Mouse (Mus musculus): ENCODE measurements around the gene Jhy.

Jhy gene

GRCm38 (mm10) chr9:40927351-40927980 is 36.5 kb downstream of the Jhy start:
- no peak for DNase-seq (ENCODE audit: low read depth, low spot score)

GRCm38 (mm10) chr9:40917871-40918613 is 45.9 kb downstream of the Jhy start:
- no peak for DNase-seq (ENCODE audit: low read depth, low spot score)

DNA sequence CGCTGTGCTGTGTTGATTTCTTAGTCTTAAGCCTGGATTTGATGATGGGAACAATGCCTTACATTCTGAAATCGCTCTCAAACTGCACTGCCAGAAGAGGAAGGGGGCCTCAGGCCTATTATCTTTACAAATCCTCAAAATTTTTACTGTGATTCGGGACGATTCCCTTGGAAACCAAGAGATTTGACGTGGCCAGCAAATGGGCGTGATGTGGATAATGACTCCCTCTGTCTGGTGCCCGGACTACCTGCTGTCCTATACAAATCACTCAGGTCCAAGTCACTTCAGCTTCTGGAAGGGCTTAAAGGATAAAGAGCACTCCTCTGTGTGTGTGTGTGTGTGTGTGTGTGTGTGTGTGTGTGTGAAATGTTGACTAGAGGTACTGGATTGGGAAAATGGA is 55.0 kb downstream of the Jhy start:
- DNase-seq (ENCODE audit: low read depth, low spot score) = no peak

GRCm38 (mm10) chr9:40908411-40908810 is 55.5 kb downstream of the Jhy start:
- DNase-seq (ENCODE audit: low read depth, low spot score) = no peak

DNA sequence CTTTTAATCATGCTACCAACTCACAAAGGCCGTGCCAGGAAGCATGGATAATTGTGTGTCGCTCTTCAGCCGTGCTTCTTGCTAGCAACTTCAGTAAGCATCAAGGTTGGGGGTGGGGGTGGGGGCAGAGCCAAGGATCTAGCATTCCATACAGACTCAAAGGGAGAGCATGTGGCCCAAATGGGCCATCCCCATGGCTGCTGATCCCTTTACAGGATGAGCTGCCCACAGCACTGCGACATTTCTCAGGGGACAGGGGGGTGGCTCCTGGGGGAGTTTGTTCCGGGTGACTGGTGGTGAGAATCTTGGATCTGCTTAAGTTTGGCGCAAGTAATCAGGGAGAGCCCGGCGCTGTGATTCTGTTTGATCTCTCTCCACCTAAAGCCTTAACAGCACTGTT is 56.5 kb downstream of the Jhy start:
- DNase-seq (ENCODE audit: low read depth, low spot score) = no peak

GRCm38 (mm10) chr9:40892456-40892855 is 71.5 kb downstream of the Jhy start:
- no peak for DNase-seq (ENCODE audit: low read depth, low spot score)

- DNase-seq (ENCODE audit: low read depth, low spot score) = no peak
These were observed 74.5 kb downstream of the Jhy start for GRCm38 (mm10) chr9:40889389-40889788.

DNA sequence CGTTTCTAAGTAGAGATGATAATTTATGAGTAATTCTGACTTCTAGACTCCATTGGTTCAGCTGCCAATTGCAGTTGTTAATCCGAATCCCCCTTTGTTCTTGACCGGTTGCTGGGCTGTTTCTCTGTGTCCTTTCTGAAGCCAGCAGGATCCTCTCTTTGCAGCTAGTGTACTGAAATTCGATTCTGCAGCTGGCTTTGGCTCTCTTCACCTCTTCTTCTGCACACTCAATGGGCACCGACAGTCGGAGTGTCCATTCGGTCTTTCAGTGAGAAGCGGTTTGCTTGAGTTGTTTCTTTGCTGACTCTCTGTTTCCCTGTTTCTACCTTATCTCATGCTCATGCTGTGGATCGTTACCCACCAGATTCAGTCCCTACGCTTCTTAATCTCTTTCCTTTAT is 78.2 kb downstream of the Jhy start:
- DNase-seq (ENCODE audit: low read depth, low spot score) = no peak

DNA sequence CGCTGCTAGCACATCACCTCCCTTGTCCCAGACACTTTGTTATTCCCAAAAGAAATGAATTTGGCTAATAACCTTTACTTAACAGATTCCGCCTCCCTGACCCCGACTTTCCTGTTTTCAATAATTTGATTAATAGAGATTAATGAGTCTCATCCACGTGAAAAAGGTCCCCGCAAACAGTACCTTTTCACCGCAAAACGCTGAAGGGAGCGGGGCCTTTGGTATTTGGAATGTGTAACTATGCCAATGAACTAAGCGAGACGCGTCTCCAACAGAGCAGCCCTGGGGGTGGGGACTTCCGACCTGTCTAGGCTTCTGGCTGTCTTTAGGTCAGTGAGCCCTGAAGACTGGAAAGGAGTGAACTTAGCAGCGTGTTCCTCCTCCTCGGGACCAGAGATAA is 84.9 kb downstream of the Jhy start:
- peak; percentile 54 for DNase-seq (ENCODE audit: low read depth, low spot score)

DNA sequence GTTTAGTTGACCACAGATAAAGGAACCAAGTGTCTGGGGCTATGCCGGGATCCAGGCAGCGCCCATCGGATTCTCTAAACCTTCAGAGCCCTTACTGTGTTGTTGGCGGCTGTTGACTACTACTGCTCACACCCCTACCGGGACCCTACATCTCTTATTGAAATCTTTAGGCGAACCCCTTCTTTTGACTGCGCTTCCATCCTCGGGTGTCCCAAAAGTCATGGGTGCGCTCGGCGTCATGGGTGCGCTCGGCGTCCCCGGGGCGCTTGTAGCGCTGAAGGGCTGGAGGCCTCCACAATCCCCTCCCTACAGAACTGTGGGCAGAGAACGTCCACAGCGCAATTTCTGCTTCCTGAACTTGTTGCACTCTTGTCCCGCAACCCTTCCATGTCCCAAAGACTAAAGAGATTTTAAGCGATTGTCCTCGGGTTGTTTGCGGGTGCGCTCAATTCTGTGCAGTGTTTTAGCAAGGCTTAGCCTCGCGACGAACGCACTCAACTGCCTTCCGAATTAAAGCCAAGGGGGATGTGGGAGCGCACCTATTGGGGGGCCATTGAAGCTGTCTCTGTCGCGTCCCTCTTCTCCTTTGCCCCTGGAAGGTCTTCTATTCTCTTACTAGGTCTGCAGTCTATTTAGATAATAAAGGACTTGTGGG is 85.5 kb downstream of the Jhy start:
- DNase-seq (ENCODE audit: low read depth, low spot score) = peak; percentile 21

- DNase-seq (ENCODE audit: low read depth, low spot score) = peak; percentile 23
These were observed 86.1 kb downstream of the Jhy start for GRCm38 (mm10) chr9:40877881-40878235.

DNA sequence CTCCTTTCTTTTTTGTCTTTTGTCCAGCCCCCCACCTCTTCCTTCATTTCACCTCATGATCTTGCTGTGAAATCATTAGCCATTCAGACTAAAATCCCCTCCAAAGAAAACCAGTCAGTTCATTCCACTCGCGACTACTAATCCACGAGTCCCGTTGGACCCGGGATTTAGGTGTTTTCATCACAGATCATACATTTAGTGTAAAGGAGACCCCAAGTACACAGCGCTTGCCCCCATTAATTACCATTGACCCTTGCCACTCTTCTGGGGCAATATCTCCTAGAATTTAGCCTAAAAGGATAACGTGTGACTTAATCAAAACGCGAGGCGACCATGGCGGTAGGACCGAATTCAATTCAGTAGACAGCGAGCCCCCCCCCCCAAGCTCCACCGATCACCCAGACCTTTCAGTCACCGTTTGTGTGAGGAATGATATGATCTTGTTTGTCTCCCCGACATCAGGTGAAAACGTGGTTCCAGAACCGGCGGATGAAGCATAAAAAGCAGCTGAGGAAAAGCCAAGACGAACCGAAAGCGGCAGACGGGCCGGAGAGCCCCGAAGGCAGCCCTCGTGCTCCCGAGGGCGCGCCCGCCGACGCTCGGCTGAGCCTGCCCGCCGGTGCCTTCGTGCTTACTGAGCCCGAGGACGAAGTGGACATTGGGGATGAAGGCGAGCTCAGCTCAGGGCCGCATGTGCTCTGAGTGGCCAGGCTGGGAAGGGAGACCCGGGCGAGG is 86.6 kb downstream of the Jhy start:
- no peak for DNase-seq (ENCODE audit: low read depth, low spot score)

GRCm38 (mm10) chr9:40876693-40877092 is 87.2 kb downstream of the Jhy start:
- no peak for DNase-seq (ENCODE audit: low read depth, low spot score)

DNA sequence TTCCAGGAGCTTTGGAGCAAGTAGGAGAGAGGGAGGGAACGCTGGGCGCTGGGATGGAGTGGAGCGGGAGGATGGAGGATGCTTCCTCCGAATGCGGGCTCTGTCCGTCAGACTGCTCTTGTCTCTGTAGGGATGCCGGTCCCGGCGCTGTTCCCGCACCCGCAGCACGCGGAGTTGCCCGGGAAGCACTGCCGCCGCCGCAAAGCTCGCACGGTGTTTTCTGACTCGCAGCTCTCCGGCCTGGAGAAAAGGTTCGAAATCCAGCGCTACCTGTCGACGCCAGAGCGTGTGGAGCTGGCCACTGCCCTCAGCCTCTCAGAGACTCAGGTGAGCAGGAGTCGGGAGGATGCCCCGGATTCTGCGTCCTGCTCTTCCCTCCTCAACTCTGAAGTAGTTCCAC is 87.8 kb downstream of the Jhy start:
- DNase-seq (ENCODE audit: low read depth, low spot score) = peak; percentile 13

DNA sequence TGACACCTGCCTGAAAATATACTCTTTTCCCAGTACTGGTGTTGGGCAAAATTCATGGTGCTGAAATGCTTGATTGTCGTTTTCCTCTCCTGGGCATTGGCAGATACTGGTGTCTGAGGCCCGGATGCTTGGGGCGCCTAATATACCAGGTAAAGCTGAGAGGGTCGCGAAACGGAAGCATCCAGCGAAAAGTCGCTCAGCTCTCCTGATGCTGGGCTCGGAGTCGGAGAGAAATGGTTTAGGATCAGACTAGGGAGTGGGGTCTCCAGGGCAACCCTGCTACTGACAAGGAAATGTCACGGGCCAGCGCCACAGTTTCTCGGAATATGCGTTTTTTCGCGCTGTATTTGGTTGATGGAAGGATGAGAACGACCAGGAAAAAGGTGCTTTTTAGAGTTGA is 88.5 kb downstream of the Jhy start:
- no peak for DNase-seq (ENCODE audit: low read depth, low spot score)

- no peak for DNase-seq (ENCODE audit: low read depth, low spot score)
These were observed 89.0 kb downstream of the Jhy start for GRCm38 (mm10) chr9:40874961-40875360.

DNA sequence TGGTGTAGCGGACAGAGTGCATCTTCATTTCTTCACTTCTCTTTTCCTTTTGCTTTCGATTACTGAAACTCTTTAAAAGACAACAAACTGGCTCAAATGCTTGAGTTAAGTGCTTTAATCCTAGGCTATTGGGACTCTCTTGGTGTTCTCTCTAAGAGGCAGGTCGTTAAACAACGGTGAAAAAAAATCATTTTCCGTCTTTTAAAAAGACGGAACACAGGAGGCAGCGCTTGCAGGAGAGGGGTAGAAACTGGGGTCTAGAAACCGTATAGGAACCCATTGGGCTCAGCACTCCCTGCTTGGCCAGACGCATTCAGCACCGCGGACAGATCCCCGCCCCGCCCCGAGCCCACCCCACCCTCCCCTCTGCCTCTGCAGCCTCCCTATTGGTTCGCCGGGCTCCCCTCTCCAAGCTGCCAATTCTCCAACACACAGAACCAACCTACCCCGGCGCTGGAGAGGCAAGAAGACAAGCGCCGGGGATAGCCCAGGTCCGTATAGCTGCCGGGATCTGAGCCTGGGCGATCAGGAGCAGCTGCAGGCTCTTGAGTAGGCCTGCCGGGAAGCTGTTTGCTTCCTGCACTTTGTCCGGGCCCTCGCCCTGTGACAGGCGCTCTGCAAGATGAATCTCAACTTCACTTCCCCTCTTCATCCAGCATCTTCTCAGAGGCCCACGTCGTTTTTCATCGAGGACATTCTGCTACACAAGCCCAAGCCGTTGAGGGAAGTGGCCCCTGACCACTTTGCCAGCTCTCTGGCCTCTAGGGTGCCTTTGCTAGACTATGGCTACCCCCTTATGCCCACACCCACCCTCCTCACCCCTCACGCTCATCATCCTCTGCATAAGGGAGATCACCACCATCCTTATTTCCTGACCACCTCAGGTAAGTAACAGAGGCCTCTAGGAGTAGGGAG is 90.1 kb downstream of the Jhy start, which contains the start of gene Bsx:
Gene Bsx (plus strand): TSS at position 572 of the 915 bp plus-strand sequence.
- DNase-seq (ENCODE audit: low read depth, low spot score) = peak; percentile 81

- peak; percentile 63 for DNase-seq (ENCODE audit: low read depth, low spot score)
These were observed 91.8 kb downstream of the Jhy start for GRCm38 (mm10) chr9:40872156-40872478.

DNA sequence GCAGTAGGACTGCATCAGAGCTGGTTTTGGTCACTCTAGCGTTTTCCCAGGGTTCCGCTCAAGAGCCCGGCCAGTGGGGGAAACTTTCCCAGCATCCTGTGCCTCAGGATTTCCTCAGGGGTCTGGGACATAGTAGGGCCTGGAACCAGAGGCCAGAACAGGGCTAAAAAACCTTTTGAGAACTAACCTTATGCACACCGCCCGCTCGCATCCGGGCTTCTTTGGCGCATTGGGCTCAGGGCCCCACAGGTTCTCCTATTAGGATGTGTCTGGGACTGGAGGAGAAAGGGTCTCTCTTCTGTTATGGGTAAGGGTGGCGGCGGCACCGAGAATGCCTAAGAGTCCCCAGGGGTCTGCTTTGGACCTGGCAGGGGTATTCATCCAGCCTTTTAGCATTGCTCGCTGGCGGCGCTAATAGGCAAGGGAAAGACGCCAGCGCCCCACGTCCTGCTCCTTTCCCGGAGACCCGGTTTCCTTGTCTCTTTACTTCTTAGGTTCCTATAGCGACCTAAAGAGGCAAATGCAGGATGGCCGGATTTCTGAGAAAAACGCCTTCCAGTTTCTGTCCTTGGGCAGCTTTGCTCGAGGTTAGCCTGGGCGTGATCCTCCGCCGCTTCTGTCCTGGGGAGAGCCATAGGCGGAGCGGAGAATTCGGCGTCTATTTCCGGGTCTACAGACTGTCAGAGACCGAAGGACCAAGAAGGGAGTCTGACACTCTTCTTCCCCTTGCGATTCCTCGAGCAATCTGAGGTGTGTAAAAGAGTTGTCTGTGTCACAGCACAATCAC is 92.4 kb downstream of the Jhy start:
- no peak for DNase-seq (ENCODE audit: low read depth, low spot score)

- DNase-seq (ENCODE audit: low read depth, low spot score) = no peak
These were observed 93.6 kb downstream of the Jhy start for GRCm38 (mm10) chr9:40870331-40870730.

GRCm38 (mm10) chr9:40859196-40859595 is 104.7 kb downstream of the Jhy start:
- DNase-seq (ENCODE audit: low read depth, low spot score) = peak; percentile 73
